Mouse (Mus musculus) spleen, adult 2 months (tissue): Measurements from ENCODE around the gene Osm. TPM values are rescaled to one million over a fixed set of nuclear protein-coding genes. Genes with fewer than 3 reads are reported as not detected.
A peak's percentile ranks its signal among the peaks of the same experiment; 100 is the strongest.

ENCODE experiments used
- DNase-seq, 2 experiments: peaks; one replicate each; pipeline versions ENCODE4 v3.0.0 to v3.0.0-alpha.2; 2012 to 2021; ENCODE audit warnings: low spot score in 2 of 2, low read depth in 1 of 2
- H3K27ac ChIP-seq: fragments of 200-500 bp; 2 replicates; pipeline ENCODE4 v1.5.1; 2012; ENCODE audit warnings: low read length, inconsistent platforms; ENCODE audit not compliant: insufficient read depth
- H3K27me3 ChIP-seq: fragments of 200-500 bp; 2 replicates; pipeline ENCODE4 v1.6.1; 2012; ENCODE audit warnings: mild to moderate bottlenecking, moderate library complexity, low read length, inconsistent platforms; ENCODE audit not compliant: control insufficient read depth, insufficient read depth
- H3K36me3 ChIP-seq: fragments of 200-500 bp; 2 replicates; pipeline ENCODE4 v1.6.1; 2012; ENCODE audit warnings: mild to moderate bottlenecking, low read length, inconsistent platforms; ENCODE audit not compliant: control insufficient read depth, insufficient read depth
- H3K4me1 ChIP-seq: fragments of 200-500 bp; 2 replicates; pipeline ENCODE4 v1.6.1; 2011; ENCODE audit warnings: inconsistent platforms; ENCODE audit not compliant: control insufficient read depth, insufficient read depth, insufficient read length
- H3K4me3 ChIP-seq: fragments of 200-500 bp; 2 replicates; pipeline ENCODE4 v1.5.1; 2011; ENCODE audit warnings: mild to moderate bottlenecking, inconsistent platforms; ENCODE audit not compliant: insufficient read depth, insufficient read length; ENCODE audit errors: extremely low read depth
- CTCF ChIP-seq: fragments of 200-500 bp; IDR thresholded peaks from 2 replicates; pipeline ENCODE4 v1.5.1; 2011; ENCODE audit warnings: mild to moderate bottlenecking, inconsistent platforms; ENCODE audit not compliant: insufficient read depth, insufficient read length, insufficient replicate concordance; ENCODE audit errors: extremely low read depth
- POLR2A ChIP-seq: fragments of 200-500 bp; IDR thresholded peaks from 2 replicates; pipeline ENCODE4 v1.6.1; 2011; ENCODE audit warnings: low read depth, low read length, inconsistent platforms
- WGBS: fragments of 180-500 bp; shearing (Covaris S2); methylation state at CpG from one replicate; pipeline ENCODE4 v1.1.7; 2018; 5-methylcytosine and 5-hydroxymethylcytosine counted together
- polyA plus RNA-seq: library from polyadenylated mRNA; depleted of rRNA; stranded (reverse); fragments of >200 nt; gene quantifications from 2 replicates; pipeline ENCODE4 v1.2.3, GENCODE M21; 2012

The Osm gene
- polyA plus RNA-seq, 1 experiment = 3.3 TPM

GRCm38 (mm10) chr11:4266271-4267201 is 30.3 kb downstream of the Osm start:
- Histone ChIP-seq H3K27ac (peak overlapping the region; percentile 24; the same call in 1 of the 2 replicates), H3K36me3 (no peaks in the 10 kb centered on the region), H3K27me3 (peaks cover 8% of the 10 kb centered on the region), H3K4me3 (peak overlapping the region; percentile 59), H3K4me1 (peaks cover 8% of the 10 kb centered on the region; the same call in 1 of the 2 replicates)
- no peak for DNase-seq
- TF ChIP-seq POLR2A = no peak
- WGBS = under 1% methylated on average over 59 of the region's 61 CpGs

- Histone ChIP-seq H3K4me3 (peak overlapping the region; percentile 59; the same call in 1 of the 2 replicates), H3K27me3 (peaks cover 8% of the 10 kb centered on the region), H3K36me3 (no peaks in the 10 kb centered on the region), H3K27ac (peak overlapping the region; percentile 24; the same call in 1 of the 2 replicates), H3K4me1 (peaks cover 4% of the 10 kb centered on the region; the same call in 1 of the 2 replicates)
- no peak for DNase-seq
- WGBS = 23% methylated on average over 13 of the region's 13 CpGs
- TF ChIP-seq POLR2A (no peak), CTCF (no peak)
These were observed 31.0 kb downstream of the Osm start for GRCm38 (mm10) chr11:4267202-4267578.

DNA sequence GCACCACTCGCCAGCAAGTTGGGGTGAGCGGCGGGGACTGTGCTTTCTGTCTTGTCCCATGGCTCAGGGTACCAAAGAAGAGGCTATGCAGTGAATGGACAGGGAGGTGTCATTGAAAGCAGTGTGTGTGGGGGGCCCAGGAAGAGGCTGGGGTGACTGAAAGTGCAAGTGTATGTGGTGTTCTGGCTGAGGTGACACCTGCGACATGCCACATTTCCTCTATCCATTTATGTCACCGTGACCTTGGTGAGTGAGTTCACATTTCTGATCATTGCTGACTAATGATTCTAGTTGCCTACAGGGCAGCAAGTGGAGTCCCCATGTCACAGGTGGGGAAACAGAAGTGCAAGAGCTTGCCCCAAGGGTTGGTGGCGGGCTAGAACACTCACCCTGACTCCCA is 32.3 kb downstream of the Osm start:
- 46% methylated on average over 6 of the region's 6 CpGs for WGBS
- no peak for DNase-seq
- H3K4me1 ChIP-seq = peaks cover 4% of the 10 kb centered on the region; the same call in 1 of the 2 replicates
- TF ChIP-seq POLR2A (no peak), CTCF (no peak)
- no peaks in the 10 kb centered on the region for H3K36me3 ChIP-seq
- no peak overlapping the region for H3K4me3 ChIP-seq
- H3K27me3 ChIP-seq = peaks cover 8% of the 10 kb centered on the region
- no peak overlapping the region for H3K27ac ChIP-seq

DNA sequence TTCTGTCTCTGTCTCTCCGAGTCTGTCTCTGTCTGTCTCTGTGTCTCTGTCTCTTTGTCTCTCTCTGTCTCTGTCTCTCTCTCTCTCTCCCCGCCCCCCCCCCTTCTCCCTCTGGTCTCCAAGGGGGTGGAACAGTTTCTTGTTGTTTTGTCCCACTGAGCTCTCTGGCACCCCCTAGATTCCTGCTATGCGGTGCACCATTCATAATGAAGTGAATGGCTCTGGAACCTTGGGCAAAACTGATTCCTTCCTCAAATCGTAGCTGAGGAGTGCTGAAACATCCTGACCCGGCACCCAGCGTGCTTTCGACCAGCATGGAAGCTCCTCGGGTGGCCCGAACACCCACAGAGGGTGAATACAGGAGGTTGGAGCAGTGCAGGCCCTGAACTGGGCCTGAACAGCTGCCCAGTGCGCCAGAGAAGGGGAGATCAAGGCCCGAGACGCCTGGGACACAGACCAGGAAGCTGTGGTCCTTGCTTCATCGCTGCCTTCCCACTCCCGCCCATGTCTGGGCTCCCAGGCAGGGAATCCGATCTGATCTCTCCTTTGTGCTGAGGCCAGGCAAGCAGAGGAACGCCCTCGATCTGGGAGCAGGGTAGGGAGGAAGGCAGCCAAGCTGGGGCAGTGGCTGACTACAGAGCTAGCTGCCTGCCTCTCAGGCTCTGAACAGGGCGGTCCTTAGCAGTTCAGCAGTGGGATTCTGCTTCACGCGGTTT is 34.7 kb downstream of the Osm start:
- H3K4me1 ChIP-seq = peaks cover 1% of the 10 kb centered on the region; the same call in 1 of the 2 replicates
- 69% methylated on average over 20 of the region's 20 CpGs for WGBS

DNA sequence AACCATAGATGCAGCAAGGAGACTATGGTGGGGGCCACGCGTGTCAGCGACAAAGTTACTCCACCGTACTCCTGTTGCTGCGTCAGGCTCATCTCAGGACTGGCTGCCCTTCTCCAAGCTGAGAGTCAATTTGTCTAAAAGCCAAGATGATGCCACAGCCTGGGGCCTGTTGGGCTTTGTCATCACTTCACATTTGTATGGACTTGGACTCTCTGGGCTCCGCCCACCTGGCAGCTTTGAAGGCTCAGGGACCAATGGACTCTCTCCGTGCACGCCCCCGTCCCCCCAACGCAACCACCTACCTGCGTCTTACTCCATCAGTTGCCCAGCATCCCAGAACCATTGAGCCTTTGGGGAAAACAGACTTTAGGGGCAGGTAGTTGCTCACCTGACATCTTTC is 35.3 kb downstream of the Osm start:
- Histone ChIP-seq H3K36me3 (no peaks in the 10 kb centered on the region), H3K4me1 (no peaks in the 10 kb centered on the region; the same call in 1 of the 2 replicates), H3K4me3 (no peak overlapping the region), H3K27me3 (peaks cover 6% of the 10 kb centered on the region), H3K27ac (no peak overlapping the region)
- 93% methylated on average over 11 of the region's 11 CpGs for WGBS
- DNase-seq = no peak
- TF ChIP-seq CTCF = no peak
- no peak for TF ChIP-seq POLR2A

More for the DNA sequence above, 34.7 kb downstream of the Osm start:
- no peak for TF ChIP-seq POLR2A
- TF ChIP-seq CTCF = no peak
- no peak for DNase-seq
- H3K27ac ChIP-seq = no peak overlapping the region
- H3K4me3 ChIP-seq = no peak overlapping the region
- peaks cover 8% of the 10 kb centered on the region for H3K27me3 ChIP-seq
- no peaks in the 10 kb centered on the region for H3K36me3 ChIP-seq

DNA sequence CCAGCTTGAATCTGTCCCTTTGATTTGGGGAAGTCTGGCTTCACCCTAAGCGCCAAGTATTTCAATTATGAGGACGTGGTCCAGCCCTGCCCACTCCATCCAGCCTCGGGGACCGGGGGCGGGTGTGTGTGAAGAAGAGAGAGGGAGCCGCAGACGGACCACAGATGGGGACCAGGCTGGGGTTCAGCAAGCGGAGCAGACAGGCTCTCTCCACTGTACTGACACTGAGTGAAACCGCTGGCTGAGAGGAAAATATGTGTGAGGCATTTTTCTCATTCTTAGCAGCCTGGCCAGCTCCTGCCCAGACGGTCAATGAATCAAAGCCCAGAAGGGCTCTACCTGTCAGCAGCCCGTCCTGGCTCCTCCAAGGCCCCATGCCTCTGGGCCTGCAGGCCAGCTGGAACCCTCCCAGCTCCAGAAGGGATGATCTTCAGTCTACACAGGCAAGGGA is 40.2 kb downstream of the Osm start:
- DNase-seq = no peak
- no peaks in the 10 kb centered on the region for H3K36me3 ChIP-seq
- 73% methylated on average over 11 of the region's 11 CpGs for WGBS
- H3K27me3 ChIP-seq = no peaks in the 10 kb centered on the region
- H3K4me3 ChIP-seq = no peak overlapping the region
- no peaks in the 10 kb centered on the region for H3K4me1 ChIP-seq
- peak overlapping the region; percentile 33; the same call in 1 of the 2 replicates for H3K27ac ChIP-seq
- TF ChIP-seq POLR2A = no peak
